Mouse (Mus musculus): Measurements from ENCODE around the gene Aff3.

The Aff3 gene

GRCm38 (mm10) chr1:38657606-38658005 is 7.1 kb downstream of the Aff3 start:
- no peak for DNase-seq (ENCODE audit: low spot score)

- no peak for DNase-seq (ENCODE audit: low spot score)
These were observed 9.7 kb downstream of the Aff3 start for GRCm38 (mm10) chr1:38654981-38655540.

GRCm38 (mm10) chr1:38650031-38650430 is 14.7 kb downstream of the Aff3 start:
- DNase-seq (ENCODE audit: low spot score) = no peak

- DNase-seq (ENCODE audit: low spot score) = no peak
These were observed 15.6 kb downstream of the Aff3 start for GRCm38 (mm10) chr1:38649174-38649573.

- DNase-seq (ENCODE audit: low spot score) = no peak
These were observed 22.5 kb downstream of the Aff3 start for GRCm38 (mm10) chr1:38642288-38642687.

GRCm38 (mm10) chr1:38639669-38640068 is 25.1 kb downstream of the Aff3 start:
- no peak for DNase-seq (ENCODE audit: low spot score)

GRCm38 (mm10) chr1:38635596-38635995 is 29.2 kb downstream of the Aff3 start:
- DNase-seq (ENCODE audit: low spot score) = no peak

- DNase-seq (ENCODE audit: low spot score) = no peak
These were observed 30.7 kb downstream of the Aff3 start for GRCm38 (mm10) chr1:38634081-38634480.

GRCm38 (mm10) chr1:38632461-38633180 is 32.1 kb downstream of the Aff3 start:
- no peak for DNase-seq (ENCODE audit: low spot score)

- no peak for DNase-seq (ENCODE audit: low spot score)
These were observed 33.1 kb downstream of the Aff3 start for GRCm38 (mm10) chr1:38631501-38632279.

- no peak for DNase-seq (ENCODE audit: low spot score)
These were observed 35.7 kb downstream of the Aff3 start for GRCm38 (mm10) chr1:38628901-38629585.

- no peak for DNase-seq (ENCODE audit: low spot score)
These were observed 36.3 kb downstream of the Aff3 start for GRCm38 (mm10) chr1:38628426-38628825.

GRCm38 (mm10) chr1:38627683-38628361 is 36.9 kb downstream of the Aff3 start:
- no peak for DNase-seq (ENCODE audit: low spot score)

GRCm38 (mm10) chr1:38626739-38627661 is 37.8 kb downstream of the Aff3 start:
- no peak for DNase-seq (ENCODE audit: low spot score)

- no peak for DNase-seq (ENCODE audit: low spot score)
These were observed 38.4 kb downstream of the Aff3 start for GRCm38 (mm10) chr1:38626388-38626738.

- DNase-seq (ENCODE audit: low spot score) = no peak
These were observed 42.9 kb downstream of the Aff3 start for GRCm38 (mm10) chr1:38621840-38622239.

GRCm38 (mm10) chr1:38620401-38620800 is 44.4 kb downstream of the Aff3 start:
- DNase-seq (ENCODE audit: low spot score) = no peak

GRCm38 (mm10) chr1:38606741-38607140 is 58.0 kb downstream of the Aff3 start:
- no peak for DNase-seq (ENCODE audit: low spot score)

- no peak for DNase-seq (ENCODE audit: low spot score)
These were observed 59.3 kb downstream of the Aff3 start for GRCm38 (mm10) chr1:38605426-38605825.

- no peak for DNase-seq (ENCODE audit: low spot score)
These were observed 60.1 kb downstream of the Aff3 start for GRCm38 (mm10) chr1:38604611-38605010.
